Mouse (Mus musculus): Measurements from ENCODE around the gene Trp53i11. TPM values are rescaled to one million over a fixed set of nuclear protein-coding genes. Genes with fewer than 3 reads are reported as not detected.

Trp53i11 gene
- polyA plus RNA-seq, 1 experiment from 2014 or later = 53.6 TPM

GRCm38 (mm10) chr2:93166295-93166694 is 21.1 kb upstream of the Trp53i11 start:
- H3K27me3 ChIP-seq (ENCODE audit: control insufficient read depth, insufficient read depth, low read length) = no peaks in the 10 kb centered on the region
- ATAC-seq (replicated peaks; ENCODE audit: insufficient number of reproducible peaks, low FRiP score, low TSS enrichment, low read depth) (no peak), DNase-seq (ENCODE audit: low spot score) (no peak)
- no peak overlapping the region for H3K4me3 ChIP-seq (ENCODE audit: low read depth, low read length)
- no peaks in the 10 kb centered on the region for H3K9me3 ChIP-seq (replicated peaks; ENCODE audit: control insufficient read depth, low read length)
- 82% methylated on average over 6 of the region's 6 CpGs for WGBS
- no peaks in the 10 kb centered on the region for H3K36me3 ChIP-seq (replicated peaks; ENCODE audit: control insufficient read depth, insufficient read depth, low read depth, low read length)
- no peak overlapping the region for H3K4me2 ChIP-seq (ENCODE audit: low read depth, low read length)
- H3K4me1 ChIP-seq (ENCODE audit: control insufficient read depth, insufficient read depth, low read length) = no peaks in the 10 kb centered on the region
- no peak overlapping the region for H3K9ac ChIP-seq (replicated peaks; ENCODE audit: low read length)
- H3K27ac ChIP-seq (replicated peaks; ENCODE audit: low read depth, low read length) = no peak overlapping the region

GRCm38 (mm10) chr2:93166734-93167406 is 20.5 kb upstream of the Trp53i11 start:
- H3K4me3 ChIP-seq (ENCODE audit: low read depth, low read length) = no peak overlapping the region
- no peak for DNase-seq (ENCODE audit: low spot score)
- H3K27me3 ChIP-seq (ENCODE audit: control insufficient read depth, insufficient read depth, low read length) = no peaks in the 10 kb centered on the region
- H3K27ac ChIP-seq (replicated peaks; ENCODE audit: low read depth, low read length) = no peak overlapping the region
- no peak for ATAC-seq (replicated peaks; ENCODE audit: insufficient number of reproducible peaks, low FRiP score, low TSS enrichment, low read depth)
- H3K36me3 ChIP-seq (replicated peaks; ENCODE audit: control insufficient read depth, insufficient read depth, low read depth, low read length) = no peaks in the 10 kb centered on the region
- H3K9ac ChIP-seq (replicated peaks; ENCODE audit: low read length) = no peak overlapping the region
- H3K4me1 ChIP-seq (ENCODE audit: control insufficient read depth, insufficient read depth, low read length) = no peaks in the 10 kb centered on the region
- H3K4me2 ChIP-seq (ENCODE audit: low read depth, low read length) = no peak overlapping the region
- H3K9me3 ChIP-seq (replicated peaks; ENCODE audit: control insufficient read depth, low read length) = no peaks in the 10 kb centered on the region
- 75% methylated on average over 14 of the region's 14 CpGs for WGBS

- Histone ChIP-seq H3K36me3 (replicated peaks; ENCODE audit: control insufficient read depth, insufficient read depth, low read depth, low read length) (no peaks in the 10 kb centered on the region), H3K9me3 (replicated peaks; ENCODE audit: control insufficient read depth, low read length) (no peaks in the 10 kb centered on the region), H3K9ac (replicated peaks; ENCODE audit: low read length) (no peak overlapping the region), H3K27ac (replicated peaks; ENCODE audit: low read depth, low read length) (no peak overlapping the region), H3K4me3 (ENCODE audit: low read depth, low read length) (no peak overlapping the region), H3K27me3 (ENCODE audit: control insufficient read depth, insufficient read depth, low read length) (no peaks in the 10 kb centered on the region), H3K4me1 (ENCODE audit: control insufficient read depth, insufficient read depth, low read length) (no peaks in the 10 kb centered on the region), H3K4me2 (ENCODE audit: low read depth, low read length) (no peak overlapping the region)
- DNase-seq (ENCODE audit: low spot score) (no peak), ATAC-seq (replicated peaks; ENCODE audit: insufficient number of reproducible peaks, low FRiP score, low TSS enrichment, low read depth) (no peak)
- WGBS = 73% methylated on average over 19 of the region's 19 CpGs
Measured at GRCm38 (mm10) chr2:93170156-93170844, 17.0 kb upstream of the Trp53i11 start.

GRCm38 (mm10) chr2:93170845-93171200 is 16.5 kb upstream of the Trp53i11 start:
- WGBS = 89% methylated on average over 5 of the region's 5 CpGs
- Histone ChIP-seq H3K4me2 (ENCODE audit: low read depth, low read length) (no peak overlapping the region), H3K9ac (replicated peaks; ENCODE audit: low read length) (no peak overlapping the region), H3K4me3 (ENCODE audit: low read depth, low read length) (no peak overlapping the region), H3K4me1 (ENCODE audit: control insufficient read depth, insufficient read depth, low read length) (no peaks in the 10 kb centered on the region; the same call in 1 of the 2 replicates), H3K27me3 (ENCODE audit: control insufficient read depth, insufficient read depth, low read length) (no peaks in the 10 kb centered on the region), H3K27ac (replicated peaks; ENCODE audit: low read depth, low read length) (no peak overlapping the region), H3K36me3 (replicated peaks; ENCODE audit: control insufficient read depth, insufficient read depth, low read depth, low read length) (no peaks in the 10 kb centered on the region), H3K9me3 (replicated peaks; ENCODE audit: control insufficient read depth, low read length) (no peaks in the 10 kb centered on the region)
- ATAC-seq (replicated peaks; ENCODE audit: insufficient number of reproducible peaks, low FRiP score, low TSS enrichment, low read depth) (no peak), DNase-seq (ENCODE audit: low spot score) (no peak)

GRCm38 (mm10) chr2:93171929-93172328 is 15.4 kb upstream of the Trp53i11 start:
- DNase-seq (ENCODE audit: low spot score) (no peak), ATAC-seq (replicated peaks; ENCODE audit: insufficient number of reproducible peaks, low FRiP score, low TSS enrichment, low read depth) (no peak)
- no peak overlapping the region for H3K9ac ChIP-seq (replicated peaks; ENCODE audit: low read length)
- no peaks in the 10 kb centered on the region for H3K36me3 ChIP-seq (replicated peaks; ENCODE audit: control insufficient read depth, insufficient read depth, low read depth, low read length)
- H3K4me2 ChIP-seq (ENCODE audit: low read depth, low read length) = no peak overlapping the region; the same call in 1 of the 2 replicates
- WGBS = 77% methylated on average over 6 of the region's 6 CpGs
- no peaks in the 10 kb centered on the region for H3K9me3 ChIP-seq (replicated peaks; ENCODE audit: control insufficient read depth, low read length)
- H3K4me1 ChIP-seq (ENCODE audit: control insufficient read depth, insufficient read depth, low read length) = no peaks in the 10 kb centered on the region; the same call in 1 of the 2 replicates
- H3K27me3 ChIP-seq (ENCODE audit: control insufficient read depth, insufficient read depth, low read length) = no peaks in the 10 kb centered on the region
- H3K27ac ChIP-seq (replicated peaks; ENCODE audit: low read depth, low read length) = no peak overlapping the region
- H3K4me3 ChIP-seq (ENCODE audit: low read depth, low read length) = no peak overlapping the region

DNA sequence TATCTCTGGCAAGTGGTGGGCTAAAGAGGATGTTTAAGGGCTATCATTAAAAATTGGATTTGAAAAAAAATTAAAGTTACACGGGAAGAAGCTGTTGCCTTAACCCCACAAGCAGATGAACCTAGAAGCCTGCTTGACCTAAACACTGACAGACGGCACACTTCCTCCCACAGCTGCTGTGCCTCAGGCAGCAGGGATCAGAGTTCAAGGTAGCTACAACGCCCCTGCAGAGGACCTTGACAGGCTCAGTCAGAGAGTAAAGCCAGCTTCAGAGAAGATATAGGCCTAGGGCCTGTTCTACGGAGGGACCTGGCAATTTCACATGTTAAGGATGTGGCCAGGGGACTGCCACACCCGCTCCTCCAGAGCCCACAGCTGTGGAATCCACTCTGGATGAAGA is 14.9 kb upstream of the Trp53i11 start:
- no peaks in the 10 kb centered on the region for H3K27me3 ChIP-seq (ENCODE audit: control insufficient read depth, insufficient read depth, low read length)
- H3K9ac ChIP-seq (replicated peaks; ENCODE audit: low read length) = no peak overlapping the region
- no peaks in the 10 kb centered on the region; the same call in 1 of the 2 replicates for H3K4me1 ChIP-seq (ENCODE audit: control insufficient read depth, insufficient read depth, low read length)
- no peak overlapping the region; the same call in 1 of the 2 replicates for H3K4me2 ChIP-seq (ENCODE audit: low read depth, low read length)
- DNase-seq (ENCODE audit: low spot score) (no peak), ATAC-seq (replicated peaks; ENCODE audit: insufficient number of reproducible peaks, low FRiP score, low TSS enrichment, low read depth) (no peak)
- WGBS = 21% methylated on average over 5 of the region's 5 CpGs
- H3K9me3 ChIP-seq (replicated peaks; ENCODE audit: control insufficient read depth, low read length) = no peaks in the 10 kb centered on the region
- H3K27ac ChIP-seq (replicated peaks; ENCODE audit: low read depth, low read length) = no peak overlapping the region
- no peaks in the 10 kb centered on the region for H3K36me3 ChIP-seq (replicated peaks; ENCODE audit: control insufficient read depth, insufficient read depth, low read depth, low read length)
- H3K4me3 ChIP-seq (ENCODE audit: low read depth, low read length) = no peak overlapping the region

DNA sequence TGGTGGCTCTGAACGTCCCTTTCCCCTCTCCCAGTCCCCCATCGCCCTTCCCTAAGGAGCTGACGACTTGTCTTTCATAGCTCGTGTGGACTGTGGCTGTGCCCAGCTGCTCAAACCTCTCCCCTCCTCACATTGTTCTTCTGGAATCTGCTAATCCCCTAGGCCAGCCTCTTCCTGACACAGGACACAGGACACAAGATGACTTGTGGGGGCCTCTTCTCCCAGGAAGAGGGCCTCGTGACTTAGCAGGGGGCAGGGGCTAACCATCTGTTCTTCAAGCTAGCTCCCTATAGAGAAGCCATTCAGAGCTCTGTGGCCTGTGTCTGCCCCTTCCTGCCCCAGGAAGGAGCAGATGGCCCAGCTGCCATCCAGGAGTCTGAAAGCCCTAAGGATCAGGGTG is 13.2 kb upstream of the Trp53i11 start:
- Histone ChIP-seq H3K36me3 (replicated peaks; ENCODE audit: control insufficient read depth, insufficient read depth, low read depth, low read length) (no peaks in the 10 kb centered on the region), H3K27me3 (ENCODE audit: control insufficient read depth, insufficient read depth, low read length) (peaks cover 5% of the 10 kb centered on the region), H3K9me3 (replicated peaks; ENCODE audit: control insufficient read depth, low read length) (no peaks in the 10 kb centered on the region), H3K4me2 (ENCODE audit: low read depth, low read length) (no peak overlapping the region), H3K27ac (replicated peaks; ENCODE audit: low read depth, low read length) (no peak overlapping the region), H3K4me1 (ENCODE audit: control insufficient read depth, insufficient read depth, low read length) (no peaks in the 10 kb centered on the region; the same call in 1 of the 2 replicates), H3K9ac (replicated peaks; ENCODE audit: low read length) (no peak overlapping the region), H3K4me3 (ENCODE audit: low read depth, low read length) (no peak overlapping the region)
- DNase-seq (ENCODE audit: low spot score) (no peak), ATAC-seq (replicated peaks; ENCODE audit: insufficient number of reproducible peaks, low FRiP score, low TSS enrichment, low read depth) (no peak; the same call in 1 of the 2 replicates)
- 19% methylated on average over 5 of the region's 5 CpGs for WGBS

DNA sequence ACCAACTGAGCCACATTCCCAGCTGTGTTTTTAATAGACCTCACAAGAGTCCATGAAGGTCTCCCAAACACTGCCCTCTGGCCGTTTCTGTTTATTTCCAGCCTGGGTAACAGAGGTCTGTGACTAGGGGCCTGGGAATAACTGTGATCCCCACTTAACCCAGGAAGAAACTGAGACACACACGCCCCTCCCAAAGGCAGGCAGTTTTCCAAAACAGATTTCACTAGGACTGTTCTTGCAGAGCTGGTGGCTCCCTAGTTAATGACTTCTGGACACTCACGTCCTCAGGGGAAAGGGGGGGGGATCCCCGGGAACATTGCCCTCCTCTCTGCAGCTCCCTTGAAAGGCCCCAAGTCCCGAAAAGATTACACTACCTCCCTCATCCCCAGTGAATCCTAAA is 12.1 kb upstream of the Trp53i11 start:
- no peak overlapping the region for H3K4me2 ChIP-seq (ENCODE audit: low read depth, low read length)
- 16% methylated on average over 5 of the region's 5 CpGs for whole genome bisulfite sequencing
- no peaks in the 10 kb centered on the region for H3K36me3 ChIP-seq (replicated peaks; ENCODE audit: control insufficient read depth, insufficient read depth, low read depth, low read length)
- no peaks in the 10 kb centered on the region for H3K9me3 ChIP-seq (replicated peaks; ENCODE audit: control insufficient read depth, low read length)
- H3K4me3 ChIP-seq (ENCODE audit: low read depth, low read length) = no peak overlapping the region
- H3K4me1 ChIP-seq (ENCODE audit: control insufficient read depth, insufficient read depth, low read length) = no peaks in the 10 kb centered on the region; the same call in 1 of the 2 replicates
- H3K27ac ChIP-seq (replicated peaks; ENCODE audit: low read depth, low read length) = no peak overlapping the region
- H3K9ac ChIP-seq (replicated peaks; ENCODE audit: low read length) = no peak overlapping the region
- peaks cover 14% of the 10 kb centered on the region for H3K27me3 ChIP-seq (ENCODE audit: control insufficient read depth, insufficient read depth, low read length)
- DNase-seq (ENCODE audit: low spot score) (peak; percentile 27), ATAC-seq (replicated peaks; ENCODE audit: insufficient number of reproducible peaks, low FRiP score, low TSS enrichment, low read depth) (no peak)

Data from embryonic facial prominence, embryonic 11.5 days (tissue).